Mouse (Mus musculus): ENCODE results near the gene Eif3d. TPM values are rescaled to one million over a fixed set of nuclear protein-coding genes. Genes with fewer than 3 reads are reported as not detected.
"Not testable (repeated sequence)": the region's sequence is repeated elsewhere in the genome, so short reads cannot be mapped to it uniquely, and the experiment has no call there.

Gene Eif3d
- 164 and 166 TPM in 2 replicates for polyA plus RNA-seq (2015; fragmentation: Nextera tagmentation; extraction: Ambion mirVana)

DNA sequence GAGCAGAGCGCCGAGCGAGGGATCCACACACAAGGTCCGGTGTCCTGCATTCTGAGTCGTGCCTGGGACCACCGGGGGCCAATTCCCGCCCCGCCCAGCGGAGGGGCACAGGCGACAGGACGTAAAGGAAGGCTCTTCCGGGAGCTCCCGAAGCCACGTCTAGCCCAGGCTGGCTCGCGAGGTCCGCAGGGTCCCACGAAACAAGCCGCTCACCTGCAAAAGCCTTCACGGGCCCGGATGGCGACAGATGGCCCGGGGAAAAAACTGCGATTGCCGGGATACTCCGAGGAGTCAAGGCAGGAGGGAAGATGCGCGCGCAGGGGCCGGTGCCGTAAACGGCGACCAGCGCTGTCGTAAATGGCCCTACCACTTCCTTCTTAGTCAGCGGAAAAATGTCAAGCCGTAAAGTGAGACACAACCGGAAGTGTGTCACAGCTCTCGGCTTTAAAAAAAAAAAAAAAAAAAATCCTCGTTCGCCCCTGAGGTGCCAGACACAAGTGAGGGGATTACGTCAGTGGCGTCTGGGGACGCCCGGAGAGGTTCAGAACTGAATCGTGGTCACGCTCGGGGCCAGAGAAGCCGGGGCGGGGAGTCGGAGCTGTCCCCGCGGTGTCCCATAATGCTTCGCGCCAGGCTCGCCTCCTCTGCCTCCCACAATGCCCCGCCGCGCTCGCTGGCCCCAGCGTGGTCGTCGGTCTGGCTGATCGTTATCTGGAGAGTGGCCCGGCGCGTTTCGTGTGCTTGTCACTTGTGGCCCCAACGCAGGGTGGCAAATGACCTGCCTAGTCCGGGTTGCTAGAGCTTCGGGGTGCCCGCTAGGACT is at the start of gene Eif3d:
Eif3d (minus strand) TSS at position 344 of the 823 bp plus-strand sequence.
- ATAC-seq, result peak; percentile 87
- 0% methylated on average over 72 of the region's 72 CpGs for WGBS
- peak within 1 kb of the TSS; percentile 95 for H3K4me3 ChIP-seq (ENCODE audit: low read depth, low read length)
- no peaks in the 10 kb centered on the region for H3K27me3 ChIP-seq (ENCODE audit: control insufficient read depth, insufficient read depth, low read depth, low read length)
- peak within 1 kb of the TSS; percentile 97 for H3K9ac ChIP-seq (ENCODE audit: low read depth, low read length)
- H3K4me1 ChIP-seq (ENCODE audit: control insufficient read depth, insufficient read depth, low read length), result peaks cover 16% of the 10 kb centered on the region
- peak within 1 kb of the TSS; percentile 99 for H3K4me2 ChIP-seq (ENCODE audit: low read length)
- H3K9me3 ChIP-seq (replicated peaks; ENCODE audit: control insufficient read depth, low read length, poor library complexity, severe bottlenecking), result no peaks in the 10 kb centered on the region
- peaks cover 24% of the 10 kb centered on the region for H3K36me3 ChIP-seq (ENCODE audit: control insufficient read depth, insufficient read depth, low read length)
- H3K27ac ChIP-seq (ENCODE audit: low read length), result peak within 1 kb of the TSS; percentile 98

DNA sequence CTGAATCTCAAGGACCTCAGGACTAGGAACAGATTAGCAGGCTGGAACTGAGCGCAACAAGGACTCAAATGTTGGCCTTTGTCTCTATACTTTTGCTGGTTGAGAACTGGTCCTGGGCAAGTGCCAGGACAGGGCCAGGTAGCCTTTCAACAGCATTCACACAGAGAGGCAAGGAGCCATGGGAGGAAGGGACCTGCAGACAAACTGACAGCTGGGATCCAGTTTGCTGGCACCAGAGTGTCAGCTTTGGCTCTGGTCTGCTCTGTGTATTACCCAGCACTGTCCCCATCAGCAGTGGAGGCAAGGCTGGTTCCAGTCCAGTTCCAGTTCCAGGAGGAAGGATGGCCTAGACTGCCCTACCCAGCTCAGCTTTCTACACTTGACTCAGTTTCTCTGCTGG is 43.4 kb upstream of the Eif3d start:
- ATAC-seq, result no peak
- no peaks in the 10 kb centered on the region for H3K36me3 ChIP-seq (ENCODE audit: control insufficient read depth, insufficient read depth, low read length)
- H3K27me3 ChIP-seq (ENCODE audit: control insufficient read depth, insufficient read depth, low read depth, low read length), result no peaks in the 10 kb centered on the region
- H3K4me3 ChIP-seq (ENCODE audit: low read depth, low read length), result no peak overlapping the region
- WGBS, result 90% methylated on average over 1 of the region's 1 CpGs
- H3K9ac ChIP-seq (ENCODE audit: low read depth, low read length), result no peak overlapping the region
- H3K27ac ChIP-seq (ENCODE audit: low read length), result no peak overlapping the region
- no peaks in the 10 kb centered on the region for H3K9me3 ChIP-seq (replicated peaks; ENCODE audit: control insufficient read depth, low read length, poor library complexity, severe bottlenecking)
- no peak overlapping the region for H3K4me2 ChIP-seq (ENCODE audit: low read length)
- H3K4me1 ChIP-seq (ENCODE audit: control insufficient read depth, insufficient read depth, low read length), result no peaks in the 10 kb centered on the region

DNA sequence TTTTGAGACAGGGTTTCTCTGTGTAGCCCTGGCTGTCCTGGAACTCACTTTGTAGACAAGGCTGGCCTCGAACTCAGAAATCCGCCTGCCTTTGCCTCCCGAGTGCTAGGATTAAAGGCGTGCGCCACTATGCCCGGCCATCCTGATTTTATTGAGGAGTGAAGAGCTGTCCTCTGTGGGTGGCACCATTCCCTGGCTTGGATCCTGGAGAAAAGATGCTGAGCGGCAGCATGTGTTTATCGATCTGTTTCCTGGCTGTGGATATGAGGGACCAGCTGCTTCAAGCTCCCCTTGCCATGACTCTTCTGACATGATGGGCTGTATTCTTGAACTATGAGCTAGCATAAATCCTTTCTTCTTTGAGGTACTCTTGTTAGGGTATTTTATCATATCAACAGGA is 37.6 kb upstream of the Eif3d start:
- H3K27me3 ChIP-seq (ENCODE audit: control insufficient read depth, insufficient read depth, low read depth, low read length); H3K36me3 ChIP-seq (ENCODE audit: control insufficient read depth, insufficient read depth, low read length); H3K4me3 ChIP-seq (ENCODE audit: low read depth, low read length); H3K4me2 ChIP-seq (ENCODE audit: low read length); H3K4me1 ChIP-seq (ENCODE audit: control insufficient read depth, insufficient read depth, low read length); H3K27ac ChIP-seq (ENCODE audit: low read length); ATAC-seq; H3K9me3 ChIP-seq (replicated peaks; ENCODE audit: control insufficient read depth, low read length, poor library complexity, severe bottlenecking); H3K9ac ChIP-seq (ENCODE audit: low read depth, low read length): not testable (repeated sequence)
- WGBS, result 90% methylated on average over 8 of the region's 8 CpGs

DNA sequence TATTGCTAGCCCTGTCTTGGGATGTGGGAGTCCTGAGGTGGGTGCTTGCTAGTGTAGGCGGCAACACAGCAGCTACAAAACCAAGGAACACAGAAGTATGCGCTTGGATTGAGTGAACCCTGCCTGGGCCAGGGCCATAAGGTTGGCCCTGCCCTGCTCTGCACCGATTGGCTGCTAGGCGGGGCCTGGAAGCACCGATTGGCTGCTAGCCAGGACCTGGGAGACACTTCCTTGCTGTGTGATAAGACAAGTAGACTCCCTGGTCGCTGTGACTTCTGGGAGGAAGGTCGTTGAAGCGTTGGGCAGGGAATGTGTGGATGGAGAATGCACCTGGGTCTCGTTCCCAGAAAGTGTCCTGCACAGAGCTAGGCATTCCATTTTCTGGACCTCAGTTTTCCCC is 33.3 kb upstream of the Eif3d start:
- Histone ChIP-seq H3K9me3 (replicated peaks; ENCODE audit: control insufficient read depth, low read length, poor library complexity, severe bottlenecking) (no peaks in the 10 kb centered on the region), H3K4me3 (ENCODE audit: low read depth, low read length) (no peak overlapping the region), H3K36me3 (ENCODE audit: control insufficient read depth, insufficient read depth, low read length) (no peaks in the 10 kb centered on the region), H3K27me3 (ENCODE audit: control insufficient read depth, insufficient read depth, low read depth, low read length) (no peaks in the 10 kb centered on the region), H3K27ac (ENCODE audit: low read length) (no peak overlapping the region), H3K4me2 (ENCODE audit: low read length) (no peak overlapping the region), H3K4me1 (ENCODE audit: control insufficient read depth, insufficient read depth, low read length) (no peaks in the 10 kb centered on the region), H3K9ac (ENCODE audit: low read depth, low read length) (no peak overlapping the region)
- WGBS, result 63% methylated on average over 9 of the region's 9 CpGs
- no peak for ATAC-seq

DNA sequence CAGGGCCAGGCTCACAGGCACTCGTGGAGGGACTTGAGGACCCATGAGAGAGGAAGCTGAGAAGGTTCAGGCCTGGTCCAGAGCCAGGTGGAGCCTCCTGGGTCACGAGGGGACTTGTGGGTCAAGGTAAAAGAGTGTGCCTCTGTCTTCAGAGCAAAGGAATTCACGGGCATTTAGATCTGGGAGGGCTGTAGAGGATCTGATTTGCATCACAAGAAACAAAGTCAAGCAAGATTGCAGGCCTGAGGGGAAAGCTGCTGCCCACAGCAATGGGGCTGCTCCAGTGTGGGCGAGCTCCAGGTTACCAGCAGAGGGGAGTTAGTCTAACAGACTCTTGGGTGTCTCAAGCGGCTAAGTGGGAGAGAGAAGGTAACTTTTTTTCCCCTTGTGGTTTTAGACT is 30.8 kb upstream of the Eif3d start:
- no peak overlapping the region for H3K4me3 ChIP-seq (ENCODE audit: low read depth, low read length)
- no peaks in the 10 kb centered on the region; the same call in 1 of the 2 replicates for H3K4me1 ChIP-seq (ENCODE audit: control insufficient read depth, insufficient read depth, low read length)
- ATAC-seq, result no peak
- 16% methylated on average over 5 of the region's 5 CpGs for WGBS
- H3K9me3 ChIP-seq (replicated peaks; ENCODE audit: control insufficient read depth, low read length, poor library complexity, severe bottlenecking), result no peaks in the 10 kb centered on the region
- H3K36me3 ChIP-seq (ENCODE audit: control insufficient read depth, insufficient read depth, low read length), result no peaks in the 10 kb centered on the region
- H3K27me3 ChIP-seq (ENCODE audit: control insufficient read depth, insufficient read depth, low read depth, low read length), result no peaks in the 10 kb centered on the region
- H3K4me2 ChIP-seq (ENCODE audit: low read length), result no peak overlapping the region
- no peak overlapping the region for H3K27ac ChIP-seq (ENCODE audit: low read length)
- H3K9ac ChIP-seq (ENCODE audit: low read depth, low read length), result no peak overlapping the region

DNA sequence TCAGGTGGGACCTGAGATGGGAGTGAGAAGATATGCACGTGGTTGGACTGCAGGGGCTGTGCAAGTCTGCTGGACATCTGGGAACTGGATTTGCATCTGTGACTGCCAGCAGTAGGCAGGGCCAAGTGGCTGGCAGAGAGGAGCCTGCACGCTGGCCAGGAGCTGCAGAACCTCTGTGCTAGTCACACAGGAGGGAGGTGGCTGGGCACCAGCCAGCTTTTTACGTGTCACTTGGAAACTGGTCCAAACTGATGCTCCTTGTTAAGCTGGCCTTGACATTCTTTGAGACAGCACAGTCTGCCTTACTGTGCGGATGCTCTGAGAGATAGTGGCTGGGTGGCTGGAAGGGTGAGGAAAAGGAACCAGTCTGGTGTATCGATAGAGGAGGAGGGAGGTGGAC is 17.9 kb upstream of the Eif3d start:
- Histone ChIP-seq H3K4me1 (ENCODE audit: control insufficient read depth, insufficient read depth, low read length) (no peaks in the 10 kb centered on the region), H3K27me3 (ENCODE audit: control insufficient read depth, insufficient read depth, low read depth, low read length) (no peaks in the 10 kb centered on the region), H3K4me2 (ENCODE audit: low read length) (no peak overlapping the region), H3K9ac (ENCODE audit: low read depth, low read length) (no peak overlapping the region), H3K36me3 (ENCODE audit: control insufficient read depth, insufficient read depth, low read length) (no peaks in the 10 kb centered on the region), H3K4me3 (ENCODE audit: low read depth, low read length) (no peak overlapping the region), H3K9me3 (replicated peaks; ENCODE audit: control insufficient read depth, low read length, poor library complexity, severe bottlenecking) (no peaks in the 10 kb centered on the region), H3K27ac (ENCODE audit: low read length) (no peak overlapping the region)
- no peak for ATAC-seq
- WGBS, result 69% methylated on average over 5 of the region's 5 CpGs

DNA sequence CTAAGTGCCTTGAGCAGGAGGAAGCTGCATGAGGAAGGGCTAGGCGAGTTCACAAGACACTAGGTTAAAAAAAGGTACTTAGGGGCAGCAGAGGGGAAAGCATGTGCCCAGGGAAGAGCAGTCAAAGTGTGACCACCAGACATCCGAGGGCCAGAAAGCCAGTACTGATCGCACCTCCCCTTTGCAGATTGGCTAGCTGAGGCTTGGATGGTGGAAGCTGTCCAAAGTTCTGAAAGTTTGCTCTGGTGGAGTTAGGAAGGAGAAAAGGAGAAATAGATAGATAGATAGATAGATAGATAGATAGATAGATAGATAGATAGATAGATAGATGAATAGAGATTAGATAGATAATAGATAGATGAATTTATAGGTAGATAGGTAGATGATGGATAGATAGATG is 12.8 kb upstream of the Eif3d start:
- Histone ChIP-seq H3K4me3 (ENCODE audit: low read depth, low read length) (no peak overlapping the region), H3K9me3 (replicated peaks; ENCODE audit: control insufficient read depth, low read length, poor library complexity, severe bottlenecking) (no peaks in the 10 kb centered on the region), H3K27ac (ENCODE audit: low read length) (no peak overlapping the region), H3K4me1 (ENCODE audit: control insufficient read depth, insufficient read depth, low read length) (peaks cover 3% of the 10 kb centered on the region; the same call in 1 of the 2 replicates), H3K36me3 (ENCODE audit: control insufficient read depth, insufficient read depth, low read length) (no peaks in the 10 kb centered on the region), H3K27me3 (ENCODE audit: control insufficient read depth, insufficient read depth, low read depth, low read length) (peaks cover 3% of the 10 kb centered on the region; the same call in 1 of the 2 replicates), H3K9ac (ENCODE audit: low read depth, low read length) (no peak overlapping the region), H3K4me2 (ENCODE audit: low read length) (no peak overlapping the region)
- 45% methylated on average over 3 of the region's 3 CpGs for WGBS
- ATAC-seq, result no peak

DNA sequence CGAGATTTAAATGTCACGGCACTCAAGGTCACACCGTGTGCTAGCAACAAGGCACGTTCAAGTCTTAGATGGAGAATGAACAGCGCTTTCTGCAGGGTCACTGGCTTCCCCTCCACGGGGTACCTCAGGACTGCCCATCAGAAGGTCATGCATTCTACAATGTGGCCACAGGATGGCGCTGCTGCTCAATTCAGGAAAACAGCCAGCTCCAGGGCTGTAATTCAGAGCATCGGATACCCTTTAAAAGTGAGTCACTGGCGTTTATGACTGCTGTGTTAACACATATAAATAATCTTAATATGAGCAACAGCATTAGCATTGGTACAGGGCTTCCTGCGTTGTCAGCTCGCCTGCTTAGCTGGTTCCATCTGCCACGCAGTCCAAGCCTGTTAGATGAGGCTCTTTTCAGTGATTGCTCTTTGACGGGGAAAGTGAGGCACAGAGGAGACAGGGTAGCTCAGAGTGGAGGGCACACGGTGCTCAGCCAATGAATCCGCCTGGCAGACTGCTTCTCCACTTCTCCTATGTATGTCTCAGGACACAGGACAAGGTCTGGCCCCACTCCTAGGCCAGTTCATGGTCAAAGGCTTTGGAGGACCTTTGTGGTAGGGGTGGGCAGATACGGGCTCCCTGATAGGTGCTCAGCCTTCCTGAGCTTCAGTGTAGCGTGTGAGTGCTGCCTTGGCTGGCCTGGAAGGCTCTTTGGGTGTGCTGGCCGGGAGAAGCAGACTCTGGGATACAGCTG is 11.8 kb upstream of the Eif3d start:
- peaks cover 3% of the 10 kb centered on the region; the same call in 1 of the 2 replicates for H3K4me1 ChIP-seq (ENCODE audit: control insufficient read depth, insufficient read depth, low read length)
- ATAC-seq, result peak; percentile 51; the same call in 1 of the 2 replicates
- no peak overlapping the region for H3K4me3 ChIP-seq (ENCODE audit: low read depth, low read length)
- H3K36me3 ChIP-seq (ENCODE audit: control insufficient read depth, insufficient read depth, low read length), result no peaks in the 10 kb centered on the region
- H3K27me3 ChIP-seq (ENCODE audit: control insufficient read depth, insufficient read depth, low read depth, low read length), result peaks cover 3% of the 10 kb centered on the region; the same call in 1 of the 2 replicates
- H3K9me3 ChIP-seq (replicated peaks; ENCODE audit: control insufficient read depth, low read length, poor library complexity, severe bottlenecking), result no peaks in the 10 kb centered on the region
- 25% methylated on average over 18 of the region's 18 CpGs for WGBS
- H3K4me2 ChIP-seq (ENCODE audit: low read length), result 0 out of 2 replicates have a peak overlapping the region, but pooled peaks have one; percentile 7
- peak overlapping the region; percentile 27 for H3K9ac ChIP-seq (ENCODE audit: low read depth, low read length)
- no peak overlapping the region for H3K27ac ChIP-seq (ENCODE audit: low read length)
